Mouse (Mus musculus) C2C12 (cell line): ENCODE results near the gene Vps11. TPM values are rescaled to one million over a fixed set of nuclear protein-coding genes. Genes with fewer than 3 reads are reported as not detected.
A peak's percentile ranks its signal among the peaks of the same experiment; 100 is the strongest.

ENCODE experiments used
- H3K27me3 ChIP-seq: one replicate; pipeline ENCODE4 v1.6.1; 2011; ENCODE audit not compliant: control insufficient read depth, insufficient read depth, insufficient read length
- H3K36me3 ChIP-seq: one replicate; pipeline ENCODE4 v1.6.1; 2011; ENCODE audit not compliant: control insufficient read depth, insufficient read depth
- H3K4me3 ChIP-seq: one replicate; pipeline ENCODE4 v1.5.1; 2011; ENCODE audit warnings: mild to moderate bottlenecking, control low read depth; ENCODE audit not compliant: poor library complexity, insufficient read depth, severe bottlenecking
- H3K79me2 ChIP-seq: one replicate; pipeline ENCODE4 v1.6.1; 2011; ENCODE audit not compliant: control insufficient read depth, insufficient read depth
- H3K79me3 ChIP-seq: one replicate; pipeline ENCODE4 v1.6.1; 2011; ENCODE audit warnings: low read depth, control low read depth
- H3ac ChIP-seq: one replicate; pipeline ENCODE3; 2011; ENCODE audit warnings: low read depth; ENCODE audit not compliant: control insufficient read depth, insufficient read length
- CEBPB ChIP-seq: IDR thresholded peaks from one replicate; pipeline ENCODE4 v1.6.1; 2011; ENCODE audit warnings: low read depth, mild to moderate bottlenecking, control low read depth, moderate library complexity
- CTCF ChIP-seq: IDR thresholded peaks from one replicate; pipeline ENCODE4 v1.5.1; 2011; ENCODE audit not compliant: control insufficient read depth, insufficient read depth, insufficient read length
- FOSL1 ChIP-seq: IDR thresholded peaks from one replicate; pipeline ENCODE4 v1.8.0; 2011; ENCODE audit warnings: mild to moderate bottlenecking, low read length; ENCODE audit not compliant: poor library complexity, insufficient read depth, severe bottlenecking
- MAX ChIP-seq: IDR thresholded peaks from one replicate; pipeline ENCODE4 v1.6.1; 2011; ENCODE audit warnings: mild to moderate bottlenecking, control low read depth
- MYOD1 ChIP-seq: IDR thresholded peaks from one replicate; pipeline ENCODE4 v1.6.1; 2011; ENCODE audit warnings: low read depth; ENCODE audit not compliant: control insufficient read depth, insufficient read length
- MYOG ChIP-seq: IDR thresholded peaks from one replicate; pipeline ENCODE4 v1.6.1; 2011; ENCODE audit not compliant: control insufficient read depth, insufficient read length; ENCODE audit errors: extremely low read depth
- USF1 ChIP-seq: IDR thresholded peaks from one replicate; pipeline ENCODE4 v1.6.1; 2011; ENCODE audit warnings: low read depth, mild to moderate bottlenecking, control low read depth, moderate library complexity
- polyA plus RNA-seq: library from polyadenylated mRNA; unstranded; fragments of >200 nt; fragmentation: generic; extraction: Trizol; gene quantifications from one replicate; pipeline ENCODE4 v1.2.1, GENCODE M21; 2012; ENCODE audit warnings: missing spikeins

Vps11 gene
- polyA plus RNA-seq, 1 experiment = 26.1 TPM

DNA sequence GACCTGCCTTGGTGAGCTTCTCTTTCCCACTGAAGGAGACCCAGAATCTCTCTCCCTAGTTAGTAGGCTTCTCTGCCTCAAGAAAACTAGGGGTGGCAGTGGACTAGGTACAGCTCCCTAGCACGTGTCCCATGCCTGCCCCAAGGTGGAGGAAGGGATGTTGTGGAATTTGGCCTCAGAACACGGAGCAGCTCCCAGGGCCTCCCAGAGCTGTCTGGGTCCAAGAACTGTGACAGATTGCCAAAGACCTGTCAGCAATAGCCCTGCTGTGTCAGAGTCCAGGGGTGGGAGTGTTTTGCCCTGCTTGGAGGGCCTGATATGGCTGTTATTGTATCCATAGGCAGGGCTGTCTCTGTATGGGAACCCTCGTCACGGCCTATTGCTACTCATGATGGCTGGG lies 39.6 kb upstream of the Vps11 start:
- Histone ChIP-seq H3K36me3 (peaks cover 42% of the 10 kb centered on the region), H3K4me3 (no peak overlapping the region), H3K27me3 (no peaks in the 10 kb centered on the region), H3ac (no peak overlapping the region), H3K79me3 (peaks cover 8% of the 10 kb centered on the region), H3K79me2 (peaks cover 17% of the 10 kb centered on the region)
- TF ChIP-seq MYOD1 (no peak), FOSL1 (no peak), CTCF (no peak), MAX (no peak), USF1 (no peak), CEBPB (no peak)

DNA sequence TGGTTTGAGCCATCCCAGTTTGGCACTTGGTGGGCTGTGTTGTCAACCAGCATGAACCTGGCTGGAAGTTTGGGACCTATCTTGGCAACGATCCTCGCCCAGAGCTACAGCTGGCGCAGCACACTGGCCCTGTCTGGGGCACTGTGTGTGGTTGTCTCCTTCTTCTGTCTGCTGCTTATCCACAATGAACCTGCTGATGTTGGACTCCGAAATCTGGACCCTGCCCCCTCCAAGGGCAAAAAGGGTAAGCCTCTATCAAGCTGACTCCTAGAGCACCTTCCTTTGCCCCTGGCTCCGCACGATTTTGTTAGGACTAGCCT lies 38.3 kb upstream of the Vps11 start:
- Histone ChIP-seq H3K79me3 (peaks cover 2% of the 10 kb centered on the region), H3K36me3 (peaks cover 32% of the 10 kb centered on the region), H3K27me3 (no peaks in the 10 kb centered on the region), H3K4me3 (no peak overlapping the region), H3ac (no peak overlapping the region), H3K79me2 (peaks cover 3% of the 10 kb centered on the region)
- TF ChIP-seq USF1 (no peak), MYOG (no peak), CTCF (no peak), FOSL1 (no peak), MAX (no peak), CEBPB (no peak), MYOD1 (no peak)

DNA sequence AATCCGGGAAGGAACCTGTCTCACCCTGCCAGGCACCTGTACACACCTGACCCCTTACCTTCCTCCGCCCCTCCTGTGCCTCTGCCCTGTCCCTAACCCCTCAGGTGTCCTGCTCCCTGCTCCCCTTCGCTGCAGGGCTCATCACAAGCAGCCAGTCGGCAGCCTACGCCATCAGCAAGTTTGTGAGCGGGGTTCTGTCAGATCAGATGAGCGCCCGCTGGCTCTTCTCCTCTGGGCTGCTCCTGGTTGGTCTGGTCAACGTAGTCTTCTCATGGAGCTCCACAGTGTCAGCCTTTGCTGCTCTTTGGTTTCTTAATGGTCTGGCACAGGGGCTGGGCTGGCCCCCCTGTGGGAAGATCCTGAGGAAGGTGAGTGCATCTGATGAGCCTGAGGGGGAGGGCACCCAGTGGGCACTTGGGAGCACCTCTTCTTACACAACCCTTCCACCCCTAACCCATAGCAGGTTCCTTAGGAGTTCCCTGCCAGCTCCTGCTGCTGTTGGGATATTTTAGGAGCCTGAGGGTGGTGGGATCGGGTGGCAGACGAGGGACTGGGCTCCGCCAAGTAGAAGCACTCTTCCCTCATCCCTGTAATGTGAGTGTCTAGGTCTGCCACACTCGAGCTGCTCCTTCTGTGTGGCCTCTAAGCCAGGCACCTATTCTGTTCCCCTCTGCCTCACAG lies 37.8 kb upstream of the Vps11 start:
- TF ChIP-seq MAX = no peak
- no peak for TF ChIP-seq CEBPB
- no peak for TF ChIP-seq FOSL1
- no peak for TF ChIP-seq MYOG
- no peak for TF ChIP-seq USF1
- no peak for TF ChIP-seq CTCF
- no peak for TF ChIP-seq MYOD1
- H3K4me3 ChIP-seq = no peak overlapping the region
- peaks cover 27% of the 10 kb centered on the region for H3K36me3 ChIP-seq

DNA sequence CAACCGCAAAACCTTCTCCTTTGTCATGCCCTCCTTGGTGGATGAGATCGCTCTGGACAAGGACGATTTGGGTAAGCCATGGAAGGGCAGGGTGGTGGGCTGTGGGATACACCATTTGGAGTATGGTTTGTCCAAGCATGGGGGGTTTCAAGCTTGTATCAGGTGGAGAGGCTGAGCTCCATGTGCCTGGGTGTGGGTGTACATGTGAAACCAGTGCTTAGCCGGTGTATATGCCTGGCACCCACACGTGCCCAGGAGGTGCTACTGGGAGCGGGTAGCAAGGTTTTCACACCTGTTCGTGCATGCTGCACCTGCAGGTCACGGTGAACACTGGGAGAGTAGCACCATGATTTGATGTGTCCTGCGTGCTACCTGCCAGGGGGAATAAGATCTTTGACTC lies 37.1 kb upstream of the Vps11 start:
- TF ChIP-seq USF1 (no peak), MYOD1 (no peak), FOSL1 (no peak)
- Histone ChIP-seq H3K36me3 (peaks cover 20% of the 10 kb centered on the region), H3ac (no peak overlapping the region), H3K4me3 (no peak overlapping the region), H3K27me3 (no peaks in the 10 kb centered on the region), H3K79me2 (no peaks in the 10 kb centered on the region), H3K79me3 (no peaks in the 10 kb centered on the region)

More for the DNA sequence above, 37.8 kb upstream of the Vps11 start:
- peaks cover under 1% of the 10 kb centered on the region for H3K79me3 ChIP-seq
- no peaks in the 10 kb centered on the region for H3K27me3 ChIP-seq
- H3ac ChIP-seq = no peak overlapping the region
- no peaks in the 10 kb centered on the region for H3K79me2 ChIP-seq

DNA sequence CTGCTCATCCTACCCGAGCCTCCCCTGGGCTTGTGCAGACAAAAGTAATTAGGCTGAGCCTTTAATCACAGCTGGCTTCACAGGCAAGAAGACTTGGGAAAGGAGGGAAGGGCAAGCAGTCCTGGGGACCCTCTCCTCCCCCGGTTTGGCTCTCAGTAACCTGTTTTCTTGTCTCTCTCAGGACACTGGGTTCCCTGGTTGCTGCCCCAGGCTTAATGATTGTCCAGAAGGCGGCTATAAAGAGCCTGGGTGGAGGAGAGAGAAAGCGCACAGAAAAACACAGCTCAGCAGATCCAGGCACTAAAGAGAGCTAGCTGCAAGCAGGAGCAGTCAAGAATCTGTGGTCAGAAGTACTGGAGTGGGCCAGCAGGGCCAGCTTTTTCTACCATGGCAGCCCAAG lies 36.6 kb upstream of the Vps11 start:
- peaks cover 18% of the 10 kb centered on the region for H3K36me3 ChIP-seq
- no peaks in the 10 kb centered on the region for H3K79me2 ChIP-seq
- no peak overlapping the region for H3ac ChIP-seq
- no peaks in the 10 kb centered on the region for H3K27me3 ChIP-seq
- no peaks in the 10 kb centered on the region for H3K79me3 ChIP-seq
- no peak for TF ChIP-seq CEBPB
- TF ChIP-seq MYOG = no peak
- TF ChIP-seq CTCF = no peak
- no peak for TF ChIP-seq MYOD1
- no peak for TF ChIP-seq USF1
- TF ChIP-seq MAX = no peak
- TF ChIP-seq FOSL1 = no peak
- no peak overlapping the region for H3K4me3 ChIP-seq

DNA sequence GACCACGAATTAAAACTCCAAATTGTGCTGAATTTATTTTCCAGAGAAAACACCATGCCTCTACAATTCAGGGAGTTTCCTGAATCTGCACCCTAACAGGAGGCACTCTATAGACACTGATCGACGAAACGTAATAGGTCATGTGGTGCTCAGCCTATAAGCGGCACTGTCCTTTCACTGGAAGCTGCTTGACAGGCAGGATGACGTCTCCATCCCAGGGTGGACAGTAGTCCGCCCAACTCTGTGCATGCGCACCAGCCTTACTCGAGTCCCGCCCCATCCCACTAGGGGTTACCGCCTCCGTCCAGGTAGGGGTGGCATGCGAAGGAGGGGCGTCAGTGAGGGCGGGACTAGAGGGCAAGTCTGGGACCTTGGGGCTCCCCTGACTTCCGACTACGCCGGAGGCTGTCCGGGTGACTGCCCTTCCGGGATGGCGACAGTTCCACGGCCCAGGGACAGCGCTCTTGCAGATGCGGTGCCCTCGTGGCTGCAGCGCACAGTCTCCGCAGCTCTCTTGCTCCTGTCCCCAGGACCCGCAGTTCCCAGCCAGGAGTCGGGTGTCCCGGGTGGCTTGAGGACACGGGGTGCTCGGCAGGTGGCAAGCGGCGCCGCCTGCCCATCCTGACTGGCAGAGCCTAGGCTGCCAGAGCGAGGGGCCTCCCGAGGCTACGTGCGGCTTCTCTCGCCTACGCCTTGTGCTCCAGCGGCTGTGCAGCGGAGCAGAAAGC lies 35.4 kb upstream of the Vps11 start, which contains the start of gene Slc37a4:
Gene Slc37a4, plus strand, starts transcription at position 169 of the 728 bp plus-strand sequence.
- TF ChIP-seq MYOD1 (no peak), MYOG (no peak), MAX (peak; percentile 8), CEBPB (no peak), CTCF (no peak), USF1 (peak; percentile 97), FOSL1 (no peak)
- no peaks in the 10 kb centered on the region for H3K79me2 ChIP-seq
- no peaks in the 10 kb centered on the region for H3K27me3 ChIP-seq
- H3K79me3 ChIP-seq = no peaks in the 10 kb centered on the region
- peaks cover 9% of the 10 kb centered on the region for H3K36me3 ChIP-seq
- H3K4me3 ChIP-seq = peak within 1 kb of the TSS; percentile 50
- peak within 1 kb of the TSS; percentile 76 for H3ac ChIP-seq
